Mouse (Mus musculus): Measurements from ENCODE around the gene Olfr1224-ps1. TPM values are rescaled to one million over a fixed set of nuclear protein-coding genes. Genes with fewer than 3 reads are reported as not detected.

Gene Olfr1224-ps1
- polyA plus RNA-seq, 1 experiment from 2014 or later: not detected

GRCm38 (mm10) chr2:89117183-89117582 lies 46.7 kb downstream of the Olfr1224-ps1 start, which contains the start of gene Olfr1221:
Gene Olfr1221 (minus strand): TSS chr2:89117283.
- Histone ChIP-seq H3K4me1 (replicated peaks; ENCODE audit: insufficient read depth, low read length) (no peaks in the 10 kb centered on the region), H3K27ac (no peak within 1 kb of the TSS), H3K4me3 (replicated peaks; ENCODE audit: low read depth, low read length) (no peak within 1 kb of the TSS), H3K27me3 (ENCODE audit: insufficient read depth, low read length) (no peaks in the 10 kb centered on the region), H3K9me3 (replicated peaks; ENCODE audit: low read length) (no peaks in the 10 kb centered on the region), H3K36me3 (ENCODE audit: insufficient read depth, low read length) (no peaks in the 10 kb centered on the region), H3K4me2 (ENCODE audit: low read length) (no peak within 1 kb of the TSS), H3K9ac (ENCODE audit: low read depth, low read length) (no peak within 1 kb of the TSS)
- 95% methylated on average over 2 of the region's 2 CpGs for WGBS
- no peak for DNase-seq (ENCODE audit: low spot score)
- no peak for ATAC-seq (replicated peaks; ENCODE audit: low FRiP score, low read depth)
- no peak for TF ChIP-seq CTCF (IDR thresholded peaks at IDR 0.05; ENCODE audit: low read depth)

GRCm38 (mm10) chr2:89106735-89107134 lies 57.2 kb downstream of the Olfr1224-ps1 start, which contains the start of gene Olfr1220:
Gene Olfr1220 (minus strand): TSS chr2:89106835.
- no peak for TF ChIP-seq CTCF (IDR thresholded peaks at IDR 0.05; ENCODE audit: low read depth)

GRCm38 (mm10) chr2:89105651-89106050 lies 58.2 kb downstream of the Olfr1224-ps1 start:
- Histone ChIP-seq H3K9ac (ENCODE audit: low read depth, low read length) (no peak overlapping the region), H3K4me2 (ENCODE audit: low read length) (no peak overlapping the region), H3K4me3 (replicated peaks; ENCODE audit: low read depth, low read length) (no peak overlapping the region), H3K27ac (no peak overlapping the region), H3K9me3 (replicated peaks; ENCODE audit: low read length) (no peaks in the 10 kb centered on the region), H3K27me3 (ENCODE audit: insufficient read depth, low read length) (no peaks in the 10 kb centered on the region), H3K36me3 (ENCODE audit: insufficient read depth, low read length) (no peaks in the 10 kb centered on the region), H3K4me1 (replicated peaks; ENCODE audit: insufficient read depth, low read length) (no peaks in the 10 kb centered on the region)
- no peak for DNase-seq (ENCODE audit: low spot score)
- ATAC-seq (replicated peaks; ENCODE audit: low FRiP score, low read depth): no peak
- no peak for TF ChIP-seq CTCF (IDR thresholded peaks at IDR 0.05; ENCODE audit: low read depth)

More at GRCm38 (mm10) chr2:89106735-89107134, 57.2 kb downstream of the Olfr1224-ps1 start, which contains the start of gene Olfr1220:
- 74% methylated on average over 3 of the region's 3 CpGs for WGBS
- Histone ChIP-seq H3K4me1 (replicated peaks; ENCODE audit: insufficient read depth, low read length) (no peaks in the 10 kb centered on the region), H3K27me3 (ENCODE audit: insufficient read depth, low read length) (no peaks in the 10 kb centered on the region), H3K4me2 (ENCODE audit: low read length) (no peak within 1 kb of the TSS), H3K9ac (ENCODE audit: low read depth, low read length) (no peak within 1 kb of the TSS), H3K9me3 (replicated peaks; ENCODE audit: low read length) (no peaks in the 10 kb centered on the region), H3K36me3 (ENCODE audit: insufficient read depth, low read length) (no peaks in the 10 kb centered on the region), H3K27ac (no peak within 1 kb of the TSS), H3K4me3 (replicated peaks; ENCODE audit: low read depth, low read length) (no peak within 1 kb of the TSS)
- ATAC-seq (replicated peaks; ENCODE audit: low FRiP score, low read depth): no peak
- no peak for DNase-seq (ENCODE audit: low spot score)

Other genes with a start within 250 kb of the Olfr1224-ps1 start
- not detected in 2 replicates for gene Olfr1209, start 248.9 kb downstream of the Olfr1224-ps1 start, polyA plus RNA-seq (2015; fragmentation: Nextera tagmentation; extraction: Ambion mirVana)
- gene Olfr1211, start 226.0 kb downstream of the Olfr1224-ps1 start, polyA plus RNA-seq (2015; fragmentation: Nextera tagmentation; extraction: Ambion mirVana): not detected in 2 replicates
- gene Olfr1212, start 210.1 kb downstream of the Olfr1224-ps1 start, polyA plus RNA-seq (2015; fragmentation: Nextera tagmentation; extraction: Ambion mirVana): not detected in 2 replicates
- not detected in 2 replicates for gene Gm13762, start 183.8 kb downstream of the Olfr1224-ps1 start, polyA plus RNA-seq (2015; fragmentation: Nextera tagmentation; extraction: Ambion mirVana)
- not detected in 2 replicates for gene Olfr1214, start 171.4 kb downstream of the Olfr1224-ps1 start, polyA plus RNA-seq (2015; fragmentation: Nextera tagmentation; extraction: Ambion mirVana)
- gene Olfr1215, start 157.1 kb downstream of the Olfr1224-ps1 start, polyA plus RNA-seq (2015; fragmentation: Nextera tagmentation; extraction: Ambion mirVana): not detected in 2 replicates
- gene Olfr1216, start 145.8 kb downstream of the Olfr1224-ps1 start, polyA plus RNA-seq (2015; fragmentation: Nextera tagmentation; extraction: Ambion mirVana): not detected in 2 replicates
- gene Olfr1217, start 132.0 kb downstream of the Olfr1224-ps1 start, polyA plus RNA-seq (2015; fragmentation: Nextera tagmentation; extraction: Ambion mirVana): not detected in 2 replicates
- not detected in 2 replicates for gene Olfr1218, start 102.9 kb downstream of the Olfr1224-ps1 start, polyA plus RNA-seq (2015; fragmentation: Nextera tagmentation; extraction: Ambion mirVana)
- gene Olfr1219, start 80.6 kb downstream of the Olfr1224-ps1 start, polyA plus RNA-seq (2015; fragmentation: Nextera tagmentation; extraction: Ambion mirVana): not detected in 2 replicates
- gene Olfr1220, start 57.3 kb downstream of the Olfr1224-ps1 start, polyA plus RNA-seq (2015; fragmentation: Nextera tagmentation; extraction: Ambion mirVana): not detected in 2 replicates
- gene Olfr1221, start 46.8 kb downstream of the Olfr1224-ps1 start, polyA plus RNA-seq (2015; fragmentation: Nextera tagmentation; extraction: Ambion mirVana): not detected in 2 replicates
- not detected in 2 replicates for gene Olfr1222, start 31.0 kb downstream of the Olfr1224-ps1 start, polyA plus RNA-seq (2015; fragmentation: Nextera tagmentation; extraction: Ambion mirVana)
- gene Olfr1223, start 12.5 kb downstream of the Olfr1224-ps1 start, polyA plus RNA-seq (2015; fragmentation: Nextera tagmentation; extraction: Ambion mirVana): not detected in 2 replicates
- gene Olfr1225, start 10.6 kb upstream of the Olfr1224-ps1 start, polyA plus RNA-seq (2015; fragmentation: Nextera tagmentation; extraction: Ambion mirVana): not detected in 2 replicates
- not detected in 2 replicates for gene Olfr1226, start 36.0 kb upstream of the Olfr1224-ps1 start, polyA plus RNA-seq (2015; fragmentation: Nextera tagmentation; extraction: Ambion mirVana)
- not detected in 2 replicates for gene Olfr1228, start 90.0 kb upstream of the Olfr1224-ps1 start, polyA plus RNA-seq (2015; fragmentation: Nextera tagmentation; extraction: Ambion mirVana)
- gene Olfr1229, start 123.9 kb upstream of the Olfr1224-ps1 start, polyA plus RNA-seq (2015; fragmentation: Nextera tagmentation; extraction: Ambion mirVana): not detected in 2 replicates
- not detected in 2 replicates for gene Olfr1230, start 133.2 kb upstream of the Olfr1224-ps1 start, polyA plus RNA-seq (2015; fragmentation: Nextera tagmentation; extraction: Ambion mirVana)
- not detected in 2 replicates for gene Olfr1231, start 143.0 kb upstream of the Olfr1224-ps1 start, polyA plus RNA-seq (2015; fragmentation: Nextera tagmentation; extraction: Ambion mirVana)
- gene Olfr1232, start 165.6 kb upstream of the Olfr1224-ps1 start, polyA plus RNA-seq (2015; fragmentation: Nextera tagmentation; extraction: Ambion mirVana): not detected in 2 replicates
- gene Olfr1233, start 178.3 kb upstream of the Olfr1224-ps1 start, polyA plus RNA-seq (2015; fragmentation: Nextera tagmentation; extraction: Ambion mirVana): not detected in 2 replicates
- not detected in 2 replicates for gene Olfr1234, start 200.8 kb upstream of the Olfr1224-ps1 start, polyA plus RNA-seq (2015; fragmentation: Nextera tagmentation; extraction: Ambion mirVana)
- gene Olfr1238, start 245.6 kb upstream of the Olfr1224-ps1 start, polyA plus RNA-seq (2015; fragmentation: Nextera tagmentation; extraction: Ambion mirVana): not detected in 2 replicates

Data from kidney, postnatal 0 days (tissue).